Mouse (Mus musculus) macrophage (primary cell): Measurements from ENCODE around the gene Ndufv2. TPM values are rescaled to one million over a fixed set of nuclear protein-coding genes. Genes with fewer than 3 reads are reported as not detected.

Experiments
- H3K27ac ChIP-seq: fragments of 350-480 bp; formaldehyde crosslinking; 2 replicates; pipeline ENCODE4 v1.9.0; 2021
- H3K36me3 ChIP-seq: fragments of 350-480 bp; formaldehyde crosslinking; 2 replicates; pipeline ENCODE4 v1.9.0; 2021; ENCODE audit errors: inconsistent target
- H3K4me3 ChIP-seq: fragments of 350-480 bp; formaldehyde crosslinking; 2 replicates; pipeline ENCODE4 v1.9.0; 2021; ENCODE audit errors: inconsistent target
- H3K79me2 ChIP-seq: fragments of 350-480 bp; formaldehyde crosslinking; 2 replicates; pipeline ENCODE4 v1.9.0; 2021; ENCODE audit errors: inconsistent target
- WGBS: methylation state at CpG from one replicate; pipeline ENCODE4 v1.1.7; 2026; ENCODE audit warnings: inconsistent platforms; ENCODE audit not compliant: missing documents; 5-methylcytosine and 5-hydroxymethylcytosine counted together
- polyA plus RNA-seq: library from polyadenylated mRNA; stranded (reverse); fragments of 250-400 nt; gene quantifications from 3 replicates; pipeline ENCODE4 v1.2.4, GENCODE M21; 2018; ENCODE audit warnings: inconsistent platforms
- total RNA-seq, 78 experiments: library from RNA; depleted of rRNA; stranded (reverse); fragments of 250-400 nt; gene quantifications; 1 replicate in 9 of 78; 2 replicates in 24 of 78; 3 replicates in 43 of 78; 4 replicates in 2 of 78; pipeline ENCODE4 v1.2.4; 2018; ENCODE audit warnings: inconsistent platforms in 56 of 78

Ndufv2 gene
- 10 to 100 TPM in 22 of 26 experiments, 1 to 10 TPM in 4; 3.7 to 47.8 (median 26.8) TPM for total RNA-seq (2018; cell fraction: chromatin; rRNA removed)
- total RNA-seq (2018; cell fraction: cytosol; rRNA removed): 100 to 1,000 TPM in 4 of 26 experiments, 10 to 100 TPM in 22; 65.9 to 109 (median 87.0) TPM
- total RNA-seq (2018; cell fraction: nucleus; rRNA removed): 10 to 100 TPM in 25 of 26 experiments, 1 to 10 TPM in 1; 9.5 to 69.2 (median 27.0) TPM
- polyA plus RNA-seq: 79.4 to 113 TPM (median 93.9 TPM) in 3 replicates

- Histone ChIP-seq H3K27ac (peak within 1 kb of the TSS; percentile 62), H3K36me3 (no peaks in the 10 kb centered on the region), H3K79me2 (peaks cover 44% of the 10 kb centered on the region), H3K4me3 (peak within 1 kb of the TSS; percentile 81)
- WGBS: under 1% methylated on average over 49 of the region's 67 CpGs
Observed at GRCm38 (mm10) chr17:66101380-66102330, at the start of gene Ndufv2. TSS of gene Ndufv2 (minus strand) at chr17:66101559.

- H3K27ac ChIP-seq: no peak overlapping the region
- WGBS: 97% methylated on average over 4 of the region's 4 CpGs
Observed at GRCm38 (mm10) chr17:66131212-66131611, 29.9 kb upstream of the Ndufv2 start.

GRCm38 (mm10) chr17:66130371-66130770, 29.0 kb upstream of the Ndufv2 start:
- Histone ChIP-seq H3K36me3 (peaks cover 10% of the 10 kb centered on the region; the same call in 1 of the 2 replicates), H3K27ac (no peak overlapping the region), H3K4me3 (no peak overlapping the region), H3K79me2 (peaks cover 2% of the 10 kb centered on the region; the same call in 1 of the 2 replicates)
- 96% methylated on average over 9 of the region's 9 CpGs for WGBS

More at GRCm38 (mm10) chr17:66131212-66131611, 29.9 kb upstream of the Ndufv2 start:
- Histone ChIP-seq H3K36me3 (peaks cover 16% of the 10 kb centered on the region; the same call in 1 of the 2 replicates), H3K4me3 (no peak overlapping the region), H3K79me2 (no peaks in the 10 kb centered on the region)

GRCm38 (mm10) chr17:66125211-66125610, 23.9 kb upstream of the Ndufv2 start:
- peaks cover 17% of the 10 kb centered on the region for H3K79me2 ChIP-seq
- no peak overlapping the region for H3K4me3 ChIP-seq
- H3K27ac ChIP-seq: no peak overlapping the region
- H3K36me3 ChIP-seq: no peaks in the 10 kb centered on the region
- 83% methylated on average over 5 of the region's 5 CpGs for WGBS

GRCm38 (mm10) chr17:66123816-66124610, 22.7 kb upstream of the Ndufv2 start:
- peaks cover 17% of the 10 kb centered on the region for H3K79me2 ChIP-seq
- peaks cover 9% of the 10 kb centered on the region for H3K36me3 ChIP-seq
- H3K4me3 ChIP-seq: peak overlapping the region; percentile 71
- peak overlapping the region; percentile 25 for H3K27ac ChIP-seq
- WGBS: 7% methylated on average over 16 of the region's 20 CpGs

GRCm38 (mm10) chr17:66123066-66123815, 21.9 kb upstream of the Ndufv2 start, which contains the start of gene Ddx11:
TSS of gene Ddx11 (plus strand) at chr17:66123520.
- Histone ChIP-seq H3K4me3 (peak within 1 kb of the TSS; percentile 71), H3K79me2 (peaks cover 17% of the 10 kb centered on the region), H3K27ac (peak within 1 kb of the TSS; percentile 25), H3K36me3 (peaks cover 16% of the 10 kb centered on the region)
- 4% methylated on average over 45 of the region's 45 CpGs for WGBS

- H3K79me2 ChIP-seq: peaks cover 17% of the 10 kb centered on the region
- H3K36me3 ChIP-seq: peaks cover 42% of the 10 kb centered on the region
- WGBS: 83% methylated on average over 1 of the region's 1 CpGs
- H3K27ac ChIP-seq: no peak overlapping the region
- no peak overlapping the region for H3K4me3 ChIP-seq
Observed at GRCm38 (mm10) chr17:66120701-66121100, 19.3 kb upstream of the Ndufv2 start.

- Histone ChIP-seq H3K4me3 (no peak overlapping the region), H3K36me3 (peaks cover 59% of the 10 kb centered on the region), H3K79me2 (peaks cover 3% of the 10 kb centered on the region; the same call in 1 of the 2 replicates), H3K27ac (no peak overlapping the region)
- WGBS: 83% methylated on average over 8 of the region's 8 CpGs
Observed at GRCm38 (mm10) chr17:66118991-66119390, 17.6 kb upstream of the Ndufv2 start.

GRCm38 (mm10) chr17:66112166-66112565, 10.8 kb upstream of the Ndufv2 start:
- H3K36me3 ChIP-seq: peaks cover 38% of the 10 kb centered on the region
- H3K79me2 ChIP-seq: peaks cover 26% of the 10 kb centered on the region
- H3K4me3 ChIP-seq: peak overlapping the region; percentile 61
- 6% methylated on average over 4 of the region's 4 CpGs for WGBS
- H3K27ac ChIP-seq: peak overlapping the region; percentile 58

GRCm38 (mm10) chr17:66111402-66111959, 10.1 kb upstream of the Ndufv2 start, which contains the start of gene Washc1:
TSS of gene Washc1 (plus strand) at chr17:66111545.
- Histone ChIP-seq H3K27ac (peak within 1 kb of the TSS; percentile 59), H3K79me2 (peaks cover 26% of the 10 kb centered on the region), H3K4me3 (peak within 1 kb of the TSS; percentile 61), H3K36me3 (peaks cover 31% of the 10 kb centered on the region)
- WGBS: under 1% methylated on average over 33 of the region's 41 CpGs

GRCm38 (mm10) chr17:66110746-66111145, 9.4 kb upstream of the Ndufv2 start:
- peaks cover 26% of the 10 kb centered on the region for H3K79me2 ChIP-seq
- 13% methylated on average over 6 of the region's 6 CpGs for WGBS
- H3K4me3 ChIP-seq: peak overlapping the region; percentile 56
- H3K36me3 ChIP-seq: peaks cover 24% of the 10 kb centered on the region
- H3K27ac ChIP-seq: peak overlapping the region; percentile 59

GRCm38 (mm10) chr17:66108198-66108597, 6.8 kb upstream of the Ndufv2 start:
- H3K36me3 ChIP-seq: no peaks in the 10 kb centered on the region
- no peak overlapping the region for H3K27ac ChIP-seq
- H3K4me3 ChIP-seq: no peak overlapping the region
- WGBS: 69% methylated on average over 4 of the region's 4 CpGs
- peaks cover 16% of the 10 kb centered on the region for H3K79me2 ChIP-seq

GRCm38 (mm10) chr17:66107466-66107865, 6.1 kb upstream of the Ndufv2 start:
- peaks cover 8% of the 10 kb centered on the region for H3K79me2 ChIP-seq
- 79% methylated on average over 8 of the region's 8 CpGs for WGBS
- H3K4me3 ChIP-seq: no peak overlapping the region
- no peaks in the 10 kb centered on the region for H3K36me3 ChIP-seq
- no peak overlapping the region for H3K27ac ChIP-seq
